Mouse (Mus musculus) intestine, postnatal 0 days (tissue): ENCODE measurements around the gene AI661453. TPM values are rescaled to one million over a fixed set of nuclear protein-coding genes. Genes with fewer than 3 reads are reported as not detected.

ENCODE experiments used
- ATAC-seq: fragments of 200-750 bp; cut with Nextera tagmentation; 2 replicates; pipeline ENCODE4 v1.8.0; 2017; ENCODE audit warnings: mild to moderate bottlenecking, moderate TSS enrichment, moderate library complexity
- H3K27ac ChIP-seq: fragments of 300-500 bp; sonication (generic); 2 replicates; pipeline ENCODE4 v1.5.1; 2014; ENCODE audit warnings: mild to moderate bottlenecking, low read depth, low read length, moderate library complexity
- H3K27me3 ChIP-seq: fragments of 300-500 bp; sonication (generic); replicated peaks from 2 replicates; pipeline ENCODE4 v1.6.1; 2014; ENCODE audit warnings: low read length, mixed read lengths; ENCODE audit not compliant: control insufficient read depth, insufficient read depth
- H3K36me3 ChIP-seq: fragments of 300-500 bp; sonication (generic); 2 replicates; pipeline ENCODE4 v1.6.1; 2014; ENCODE audit warnings: mild to moderate bottlenecking, moderate library complexity; ENCODE audit not compliant: control insufficient read depth, insufficient read depth
- H3K4me1 ChIP-seq: fragments of 300-500 bp; sonication (generic); replicated peaks from 2 replicates; pipeline ENCODE4 v1.6.1; 2014; ENCODE audit warnings: antibody characterized with exemption, low read length, mixed read lengths; ENCODE audit not compliant: control insufficient read depth, insufficient read depth
- H3K4me2 ChIP-seq: fragments of 300-500 bp; sonication (generic); replicated peaks from 2 replicates; pipeline ENCODE4 v1.6.1; 2014; ENCODE audit warnings: low read depth, mild to moderate bottlenecking, moderate library complexity
- H3K4me3 ChIP-seq: fragments of 300-500 bp; sonication (generic); 2 replicates; pipeline ENCODE4 v1.5.1; 2014; ENCODE audit warnings: low read depth, low read length
- H3K9ac ChIP-seq: fragments of 300-500 bp; sonication (generic); 2 replicates; pipeline ENCODE4 v1.6.1; 2014; ENCODE audit warnings: mild to moderate bottlenecking, low read depth, low read length
- H3K9me3 ChIP-seq: fragments of 300-500 bp; sonication (generic); 2 replicates; pipeline ENCODE4 v1.6.1; 2016; ENCODE audit warnings: mixed run types; ENCODE audit not compliant: control insufficient read depth
- CTCF ChIP-seq: sonication (generic); IDR thresholded peaks from 2 replicates; pipeline ENCODE4 v1.5.1; 2016; ENCODE audit warnings: low read depth, mild to moderate bottlenecking, control low read depth, antibody characterized with exemption, moderate library complexity
- WGBS: fragments of 180-500 bp; shearing (Covaris S2); extraction: QIAGEN DNeasy Blood & Tissue Kit; methylation state at CpG from one replicate; pipeline ENCODE4 v1.1.7; 2014; 5-methylcytosine and 5-hydroxymethylcytosine counted together
- polyA plus RNA-seq: library from polyadenylated mRNA; unstranded; fragments of >200 nt; fragmentation: Nextera tagmentation; extraction: Ambion mirVana; gene quantifications from 2 replicates; pipeline ENCODE4 v1.2.1, GENCODE M21; 2015

The AI661453 gene
- polyA plus RNA-seq, 1 experiment from 2014 or later: 6.1 TPM

GRCm38 (mm10) chr17:47504941-47505346, 68.5 kb downstream of the AI661453 start, which contains the start of gene Ccnd3:
Gene Ccnd3, plus strand, starts transcription at chr17:47505051.
- Histone ChIP-seq H3K4me2 (peak within 1 kb of the TSS; percentile 87), H3K4me3 (peak within 1 kb of the TSS; percentile 40), H3K9ac (peak within 1 kb of the TSS; percentile 58), H3K27me3 (no peaks in the 10 kb centered on the region), H3K9me3 (no peaks in the 10 kb centered on the region), H3K4me1 (peaks cover 8% of the 10 kb centered on the region; the same call in 1 of the 2 replicates), H3K36me3 (no peaks in the 10 kb centered on the region), H3K27ac (peak within 1 kb of the TSS; percentile 70)
- 1% methylated on average over 22 of the region's 22 CpGs for WGBS
- ATAC-seq: peak; percentile 1; the same call in 1 of the 2 replicates
- TF ChIP-seq CTCF: no peak

DNA sequence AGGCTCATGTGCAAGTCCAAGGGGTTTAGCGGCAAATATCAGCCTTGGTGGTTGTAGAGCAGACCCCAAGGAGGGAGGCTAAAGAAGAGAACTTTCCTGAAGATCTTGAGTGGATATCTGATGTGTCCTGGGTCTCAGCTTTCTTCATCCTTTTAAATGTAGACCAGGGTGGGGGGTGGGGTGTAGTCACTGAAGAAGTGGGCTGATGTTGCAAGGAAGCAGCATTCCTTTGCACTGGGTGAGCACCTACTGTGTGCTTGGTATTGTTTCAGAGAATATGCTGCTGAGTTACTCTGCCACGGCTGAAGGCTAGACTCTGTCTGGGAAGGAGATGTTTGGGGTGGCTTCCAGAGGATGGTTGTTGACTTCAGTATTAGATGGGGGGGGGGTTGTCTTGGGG, 69.2 kb downstream of the AI661453 start:
- Histone ChIP-seq H3K9me3 (no peaks in the 10 kb centered on the region), H3K27ac (peak overlapping the region; percentile 70), H3K9ac (peak overlapping the region; percentile 58), H3K36me3 (no peaks in the 10 kb centered on the region), H3K4me3 (peak overlapping the region; percentile 40), H3K27me3 (no peaks in the 10 kb centered on the region), H3K4me1 (peaks cover 8% of the 10 kb centered on the region; the same call in 1 of the 2 replicates), H3K4me2 (peak overlapping the region; percentile 87)
- no peak for TF ChIP-seq CTCF
- WGBS: 59% methylated on average over 2 of the region's 2 CpGs
- ATAC-seq: no peak

GRCm38 (mm10) chr17:47506042-47506441, 69.6 kb downstream of the AI661453 start:
- Histone ChIP-seq H3K36me3 (no peaks in the 10 kb centered on the region), H3K4me2 (peak overlapping the region; percentile 87), H3K9me3 (no peaks in the 10 kb centered on the region), H3K4me3 (peak overlapping the region; percentile 40; the same call in 1 of the 2 replicates), H3K4me1 (peaks cover 10% of the 10 kb centered on the region; the same call in 1 of the 2 replicates), H3K27me3 (no peaks in the 10 kb centered on the region), H3K27ac (no peak overlapping the region), H3K9ac (no peak overlapping the region)
- no peak for TF ChIP-seq CTCF
- WGBS: 92% methylated on average over 1 of the region's 1 CpGs
- no peak for ATAC-seq

DNA sequence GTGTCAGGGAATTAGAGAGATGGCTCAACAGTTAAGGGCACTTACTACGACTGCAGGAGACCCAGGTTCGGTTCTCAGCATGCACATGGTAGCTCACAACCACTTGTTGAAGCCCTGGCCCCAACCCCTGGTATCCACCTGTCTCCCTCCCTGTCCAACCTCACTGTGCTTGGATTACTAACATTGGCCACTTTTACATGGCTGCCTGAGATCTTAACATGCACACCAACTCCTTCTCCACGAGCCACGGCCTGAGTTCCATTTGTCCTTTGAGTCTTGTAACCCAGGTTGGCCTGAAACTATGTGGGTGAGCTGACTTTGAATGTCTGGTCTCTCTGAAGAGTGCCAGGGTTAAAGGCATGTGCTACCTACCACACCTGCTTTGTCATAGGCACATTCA, 70.3 kb downstream of the AI661453 start:
- H3K27me3 ChIP-seq: no peaks in the 10 kb centered on the region
- 83% methylated on average over 4 of the region's 4 CpGs for WGBS
- no peak for ATAC-seq

GRCm38 (mm10) chr17:47507523-47507922, 71.1 kb downstream of the AI661453 start:
- no peak overlapping the region for H3K4me3 ChIP-seq
- H3K36me3 ChIP-seq: no peaks in the 10 kb centered on the region
- H3K4me2 ChIP-seq: peak overlapping the region; percentile 60
- no peaks in the 10 kb centered on the region for H3K27me3 ChIP-seq
- TF ChIP-seq CTCF: no peak
- no peak for ATAC-seq
- H3K27ac ChIP-seq: peak overlapping the region; percentile 84
- H3K9me3 ChIP-seq: no peaks in the 10 kb centered on the region
- no peak overlapping the region for H3K9ac ChIP-seq
- 63% methylated on average over 2 of the region's 2 CpGs for WGBS
- peaks cover 10% of the 10 kb centered on the region; the same call in 1 of the 2 replicates for H3K4me1 ChIP-seq

More for the DNA sequence above, 70.3 kb downstream of the AI661453 start:
- H3K9ac ChIP-seq: no peak overlapping the region
- H3K36me3 ChIP-seq: no peaks in the 10 kb centered on the region
- no peak overlapping the region for H3K4me2 ChIP-seq
- H3K9me3 ChIP-seq: no peaks in the 10 kb centered on the region
- no peak for TF ChIP-seq CTCF
- peaks cover 10% of the 10 kb centered on the region; the same call in 1 of the 2 replicates for H3K4me1 ChIP-seq
- H3K27ac ChIP-seq: no peak overlapping the region
- H3K4me3 ChIP-seq: no peak overlapping the region

GRCm38 (mm10) chr17:47508012-47508608, 71.7 kb downstream of the AI661453 start:
- Histone ChIP-seq H3K4me3 (peak overlapping the region; percentile 19; the same call in 1 of the 2 replicates), H3K27ac (peak overlapping the region; percentile 84), H3K4me2 (peak overlapping the region; percentile 60), H3K36me3 (no peaks in the 10 kb centered on the region), H3K27me3 (no peaks in the 10 kb centered on the region), H3K9ac (no peak overlapping the region), H3K9me3 (no peaks in the 10 kb centered on the region), H3K4me1 (peaks cover 10% of the 10 kb centered on the region; the same call in 1 of the 2 replicates)
- 0 out of 2 replicates have a peak, but pooled peaks have one; percentile 20 for TF ChIP-seq CTCF
- peak; percentile 67 for ATAC-seq
- 0% methylated on average over 12 of the region's 12 CpGs for WGBS
